Mouse (Mus musculus) brain, embryonic 14.5 days (tissue): Measurements from ENCODE around the gene Fetub.

ENCODE experiments used
- CTCF ChIP-seq: fragments of 200-500 bp; IDR thresholded peaks from 2 replicates; pipeline ENCODE4 v1.5.1; 2012; ENCODE audit warnings: inconsistent platforms, mild to moderate bottlenecking, moderate library complexity, borderline replicate concordance; ENCODE audit not compliant: insufficient read depth, insufficient read length; ENCODE audit errors: extremely low read depth
- POLR2A ChIP-seq: fragments of 200-500 bp; IDR thresholded peaks from 2 replicates; pipeline ENCODE4 v1.6.1; 2012; ENCODE audit warnings: mild to moderate bottlenecking, inconsistent platforms, borderline replicate concordance; ENCODE audit not compliant: poor library complexity, insufficient read depth, insufficient read length, severe bottlenecking; ENCODE audit errors: extremely low read depth

DNA sequence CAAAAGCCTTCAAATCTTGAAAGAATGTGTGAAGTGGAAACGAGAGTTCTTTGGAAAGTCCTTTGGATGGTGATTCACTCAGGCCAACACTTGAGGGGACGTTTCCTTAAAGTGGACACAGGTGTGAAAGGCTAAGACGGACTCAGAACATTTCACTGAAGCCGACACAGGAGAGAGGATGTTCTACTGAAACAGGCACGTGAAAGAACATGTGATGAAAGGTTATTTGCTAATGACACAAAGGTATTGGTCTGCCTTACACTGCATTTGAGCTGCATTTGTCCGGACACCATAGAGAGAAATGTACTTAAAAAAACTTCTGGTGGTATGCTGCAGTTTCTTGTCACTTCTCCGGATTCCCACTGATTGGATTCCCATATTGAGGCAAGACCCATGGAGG lies 39.4 kb upstream of the Fetub start:
- TF ChIP-seq CTCF (no peak), POLR2A (no peak)
